Mouse (Mus musculus): ENCODE measurements around the gene Ice2.

DNA sequence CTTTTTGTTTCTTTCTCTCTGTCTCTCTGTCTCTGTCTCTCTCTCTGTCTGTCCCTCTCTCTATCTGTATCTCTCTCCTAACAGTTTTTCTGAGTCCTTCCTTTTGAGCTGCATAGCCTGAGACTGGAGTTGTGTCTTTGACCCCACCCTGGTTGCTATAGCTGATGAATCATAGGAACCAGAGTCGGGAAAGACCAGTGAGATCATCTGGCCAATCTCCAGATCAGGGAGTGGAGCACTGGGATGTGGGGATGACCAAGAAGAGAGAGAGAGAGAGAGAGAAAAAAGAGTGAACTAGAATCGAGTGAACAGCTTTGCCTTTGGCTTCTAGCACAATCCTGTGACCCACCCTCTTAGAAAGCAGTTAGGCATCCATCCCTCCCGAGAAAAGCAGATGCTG is 45.5 kb downstream of the Ice2 start:
- TF ChIP-seq CTCF (IDR thresholded peaks at IDR 0.05; ENCODE audit: low read depth) (no peak), EP300 (IDR thresholded peaks at IDR 0.05; ENCODE audit: low read depth) (no peak)

Measured in liver, embryonic 14.5 days (tissue).